Mouse (Mus musculus): ENCODE measurements around the gene Nedd9.
"Not testable (repeated sequence)": the region's sequence is repeated elsewhere in the genome, so short reads cannot be mapped to it uniquely, and the experiment has no call there.

Gene Nedd9

GRCm38 (mm10) chr13:41298996-41299395 lies 188.2 kb downstream of the Nedd9 start:
- no peak for DNase-seq (ENCODE audit: low spot score in 2 of 2)

- no peak for DNase-seq (ENCODE audit: low spot score in 2 of 2)
Observed at GRCm38 (mm10) chr13:41298533-41298932, 188.6 kb downstream of the Nedd9 start.

GRCm38 (mm10) chr13:41296396-41296795 lies 190.8 kb downstream of the Nedd9 start:
- peak in 1 of 2 experiments; percentile 8 for DNase-seq (ENCODE audit: low spot score in 2 of 2)

GRCm38 (mm10) chr13:41295886-41296285 lies 191.3 kb downstream of the Nedd9 start:
- DNase-seq (ENCODE audit: low spot score in 2 of 2), result no peak

- DNase-seq (ENCODE audit: low spot score in 2 of 2), result no peak
Observed at GRCm38 (mm10) chr13:41293595-41293994, 193.6 kb downstream of the Nedd9 start.

GRCm38 (mm10) chr13:41291466-41291974 lies 195.6 kb downstream of the Nedd9 start:
- DNase-seq (ENCODE audit: low spot score in 2 of 2), result no peak

GRCm38 (mm10) chr13:41286285-41286684 lies 200.9 kb downstream of the Nedd9 start:
- DNase-seq (ENCODE audit: low spot score in 2 of 2), result no peak

GRCm38 (mm10) chr13:41285448-41285847 lies 201.7 kb downstream of the Nedd9 start:
- no peak for DNase-seq (ENCODE audit: low spot score in 2 of 2)

- peak; percentile 37 to 74 for DNase-seq (ENCODE audit: low spot score in 2 of 2)
Observed at GRCm38 (mm10) chr13:41283256-41283655, 203.9 kb downstream of the Nedd9 start.

- no peak for DNase-seq (ENCODE audit: low spot score in 2 of 2)
Observed at GRCm38 (mm10) chr13:41280696-41281095, 206.5 kb downstream of the Nedd9 start.

GRCm38 (mm10) chr13:41273927-41274650 lies 213.1 kb downstream of the Nedd9 start, which contains the start of gene Gm17364:
Gene Gm17364 (minus strand): TSS chr13:41273977.
- no peak for DNase-seq (ENCODE audit: low spot score in 2 of 2)

- peak in 1 of 2 experiments; percentile 25 for DNase-seq (ENCODE audit: low spot score in 2 of 2)
Observed at GRCm38 (mm10) chr13:41267827-41268408, 219.2 kb downstream of the Nedd9 start.

GRCm38 (mm10) chr13:41263304-41264006 lies 223.7 kb downstream of the Nedd9 start:
- no peak for DNase-seq (ENCODE audit: low spot score in 2 of 2)

GRCm38 (mm10) chr13:41261617-41262016 lies 225.5 kb downstream of the Nedd9 start:
- not testable (repeated sequence) for DNase-seq (ENCODE audit: low spot score in 2 of 2)
